Mouse (Mus musculus): ENCODE results near the gene Smco1. TPM values are rescaled to one million over a fixed set of nuclear protein-coding genes. Genes with fewer than 3 reads are reported as not detected.
"Not testable (repeated sequence)": the region's sequence is repeated elsewhere in the genome, so short reads cannot be mapped to it uniquely, and the experiment has no call there.

The Smco1 gene
- total and polyA plus RNA-seq, 2 experiments, result not detected

GRCm38 (mm10) chr16:32239428-32240312, 31.6 kb upstream of the Smco1 start:
- no peak for TF ChIP-seq POLR2A (IDR thresholded peaks at IDR 0.05; ENCODE audit: extremely low read depth, insufficient read depth, low read length)
- TF ChIP-seq CTCF (IDR thresholded peaks at IDR 0.05; ENCODE audit: low read depth, low read length), result no peak
- Histone ChIP-seq H3K79me2 (ENCODE audit: control insufficient read depth, insufficient read depth, low read length) (peaks cover 5% of the 10 kb centered on the region; the same call in 1 of the 2 replicates), H3K4me1 (ENCODE audit: control insufficient read depth, insufficient read depth, low read length) (no peaks in the 10 kb centered on the region), H3K9ac (ENCODE audit: low read depth, low read length) (no peak overlapping the region), H3K4me3 (ENCODE audit: insufficient read depth, low read depth, low read length) (no peak overlapping the region), H3K36me3 (ENCODE audit: control insufficient read depth, insufficient read depth, low read length) (peaks cover 6% of the 10 kb centered on the region), H3K27ac (replicated peaks; ENCODE audit: insufficient read depth, low read depth, low read length) (no peak overlapping the region), H3K27me3 (ENCODE audit: control insufficient read depth, insufficient read depth, low read length) (no peaks in the 10 kb centered on the region)
- DNase-seq (ENCODE audit: extremely low read depth, low read depth, low spot score), result peak; percentile 4
- 92% methylated on average over 2 of the region's 2 CpGs for WGBS

DNA sequence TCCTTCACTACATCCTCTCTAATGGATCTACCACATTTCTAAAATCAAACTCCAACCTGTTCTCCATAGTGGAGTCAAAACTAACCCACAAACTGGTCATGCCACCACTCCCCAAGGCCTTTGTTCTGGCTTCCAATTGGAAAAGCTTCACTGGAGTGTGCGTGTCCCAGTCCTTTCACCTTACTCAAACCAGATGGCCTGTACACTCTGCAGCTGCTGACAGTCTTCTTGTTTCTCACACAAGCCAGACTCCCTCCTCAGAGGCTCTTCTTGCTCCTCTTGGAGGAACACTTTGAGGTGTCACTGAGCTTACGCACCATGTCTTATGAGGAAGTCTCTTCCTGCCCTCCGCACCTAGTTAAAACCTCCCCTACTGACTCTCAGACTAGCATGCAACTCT, 27.4 kb upstream of the Smco1 start:
- Histone ChIP-seq H3K9ac (ENCODE audit: low read depth, low read length) (no peak overlapping the region), H3K27ac (replicated peaks; ENCODE audit: insufficient read depth, low read depth, low read length) (no peak overlapping the region), H3K36me3 (ENCODE audit: control insufficient read depth, insufficient read depth, low read length) (no peaks in the 10 kb centered on the region), H3K79me2 (ENCODE audit: control insufficient read depth, insufficient read depth, low read length) (peaks cover 8% of the 10 kb centered on the region; the same call in 1 of the 2 replicates), H3K4me3 (ENCODE audit: insufficient read depth, low read depth, low read length) (no peak overlapping the region), H3K27me3 (ENCODE audit: control insufficient read depth, insufficient read depth, low read length) (no peaks in the 10 kb centered on the region), H3K4me1 (ENCODE audit: control insufficient read depth, insufficient read depth, low read length) (peaks cover 9% of the 10 kb centered on the region)
- 91% methylated on average over 3 of the region's 3 CpGs for WGBS
- TF ChIP-seq POLR2A (IDR thresholded peaks at IDR 0.05; ENCODE audit: extremely low read depth, insufficient read depth, low read length) (no peak), CTCF (IDR thresholded peaks at IDR 0.05; ENCODE audit: low read depth, low read length) (no peak)
- DNase-seq (ENCODE audit: extremely low read depth, low read depth, low spot score), result no peak

DNA sequence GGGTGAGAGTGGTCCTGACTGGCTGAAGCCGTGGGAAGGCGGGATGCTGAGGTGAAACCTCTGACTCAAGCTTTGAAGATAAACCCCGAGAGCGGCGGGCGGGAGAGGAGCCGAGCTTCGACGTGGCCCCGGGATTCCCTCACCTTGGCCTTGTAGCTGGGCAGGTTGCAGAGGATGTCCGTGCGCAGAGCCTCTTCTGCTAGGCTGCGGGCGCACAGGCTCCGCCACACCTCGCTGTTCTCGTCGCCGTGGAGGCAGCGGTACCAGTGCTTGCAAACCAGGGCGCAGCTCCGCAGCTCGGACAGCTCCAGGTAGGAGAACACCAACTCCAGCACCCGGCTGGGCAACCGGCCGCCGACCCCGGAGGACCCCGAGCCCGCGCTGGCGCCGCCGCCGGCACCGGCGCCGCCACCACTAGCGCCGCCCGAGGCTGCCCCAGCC, 24.9 kb upstream of the Smco1 start:
- H3K4me1 ChIP-seq (ENCODE audit: control insufficient read depth, insufficient read depth, low read length), result peaks cover 9% of the 10 kb centered on the region
- H3K9ac ChIP-seq (ENCODE audit: low read depth, low read length), result peak overlapping the region; percentile 79
- peak overlapping the region; percentile 22 for H3K27ac ChIP-seq (replicated peaks; ENCODE audit: insufficient read depth, low read depth, low read length)
- TF ChIP-seq CTCF (IDR thresholded peaks at IDR 0.05; ENCODE audit: low read depth, low read length) (no peak), POLR2A (IDR thresholded peaks at IDR 0.05; ENCODE audit: extremely low read depth, insufficient read depth, low read length) (no peak)
- peak overlapping the region; percentile 85 for H3K4me3 ChIP-seq (ENCODE audit: insufficient read depth, low read depth, low read length)
- H3K36me3 ChIP-seq (ENCODE audit: control insufficient read depth, insufficient read depth, low read length), result no peaks in the 10 kb centered on the region
- DNase-seq (ENCODE audit: extremely low read depth, low read depth, low spot score), result peak; percentile 29
- WGBS, result under 1% methylated on average over 32 of the region's 41 CpGs
- no peaks in the 10 kb centered on the region for H3K27me3 ChIP-seq (ENCODE audit: control insufficient read depth, insufficient read depth, low read length)
- H3K79me2 ChIP-seq (ENCODE audit: control insufficient read depth, insufficient read depth, low read length), result peaks cover 8% of the 10 kb centered on the region; the same call in 1 of the 2 replicates

DNA sequence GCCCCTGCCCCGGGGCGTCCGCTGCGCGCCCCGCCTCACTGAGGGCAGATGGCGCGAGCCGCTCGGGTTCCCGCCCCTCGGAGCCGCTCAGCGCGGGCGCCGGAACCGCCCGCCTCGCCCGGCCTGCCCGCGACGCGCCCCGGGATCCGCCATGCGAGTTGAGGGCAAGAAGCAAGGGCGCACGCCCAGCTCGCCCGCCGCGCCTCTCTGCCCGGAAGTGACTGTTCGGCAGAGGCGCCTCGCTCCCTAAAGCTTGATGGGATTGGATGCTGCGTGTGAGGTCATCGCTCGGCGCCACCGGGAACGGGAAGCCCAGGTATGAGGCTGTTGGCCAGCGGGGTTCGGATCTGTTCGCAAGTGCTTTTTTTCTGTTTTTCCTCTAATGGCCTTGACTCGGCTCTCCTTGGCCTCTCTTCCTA, 24.3 kb upstream of the Smco1 start, which contains the start of the genes Fbxo45 and Wdr53:
Gene Fbxo45, minus strand, starts transcription at position 207 of the 419 bp plus-strand sequence.
Gene Wdr53, plus strand, starts transcription at position 276 of the 419 bp plus-strand sequence.
- H3K36me3 ChIP-seq (ENCODE audit: control insufficient read depth, insufficient read depth, low read length), result no peaks in the 10 kb centered on the region
- peaks cover 9% of the 10 kb centered on the region for H3K4me1 ChIP-seq (ENCODE audit: control insufficient read depth, insufficient read depth, low read length)
- peaks cover 8% of the 10 kb centered on the region; the same call in 1 of the 2 replicates for H3K79me2 ChIP-seq (ENCODE audit: control insufficient read depth, insufficient read depth, low read length)
- WGBS, result under 1% methylated on average over 45 of the region's 48 CpGs
- peak within 1 kb of the TSS; percentile 85 for H3K4me3 ChIP-seq (ENCODE audit: insufficient read depth, low read depth, low read length)
- peak; percentile 91 for DNase-seq (ENCODE audit: extremely low read depth, low read depth, low spot score)
- H3K27ac ChIP-seq (replicated peaks; ENCODE audit: insufficient read depth, low read depth, low read length), result peak within 1 kb of the TSS; percentile 82
- TF ChIP-seq POLR2A (IDR thresholded peaks at IDR 0.05; ENCODE audit: extremely low read depth, insufficient read depth, low read length) (peak; percentile 52; the same call in 1 of the 2 replicates), CTCF (IDR thresholded peaks at IDR 0.05; ENCODE audit: low read depth, low read length) (no peak)
- H3K9ac ChIP-seq (ENCODE audit: low read depth, low read length), result peak within 1 kb of the TSS; percentile 86
- H3K27me3 ChIP-seq (ENCODE audit: control insufficient read depth, insufficient read depth, low read length), result no peaks in the 10 kb centered on the region

DNA sequence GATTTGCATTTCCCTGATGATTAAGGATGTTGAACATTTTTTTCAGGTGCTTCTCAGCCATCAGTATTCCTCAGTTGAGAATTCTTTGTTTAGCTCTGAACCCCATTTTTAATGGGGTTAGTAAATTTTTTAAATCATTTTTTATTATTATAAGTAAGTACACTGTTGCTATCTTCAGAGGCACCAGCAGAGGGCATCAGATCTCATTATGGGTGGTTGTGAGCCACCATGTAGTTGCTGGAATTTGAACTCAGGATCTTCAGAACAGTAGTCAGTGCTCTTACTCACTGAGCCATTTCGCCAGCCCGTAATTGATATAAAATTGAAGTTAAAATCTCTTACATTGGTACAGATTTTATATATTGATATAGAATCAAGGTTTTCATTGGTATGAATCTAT, 7.0 kb upstream of the Smco1 start:
- H3K9ac ChIP-seq (ENCODE audit: low read depth, low read length); H3K36me3 ChIP-seq (ENCODE audit: control insufficient read depth, insufficient read depth, low read length); H3K27ac ChIP-seq (replicated peaks; ENCODE audit: insufficient read depth, low read depth, low read length); H3K27me3 ChIP-seq (ENCODE audit: control insufficient read depth, insufficient read depth, low read length); H3K79me2 ChIP-seq (ENCODE audit: control insufficient read depth, insufficient read depth, low read length); H3K4me1 ChIP-seq (ENCODE audit: control insufficient read depth, insufficient read depth, low read length); H3K4me3 ChIP-seq (ENCODE audit: insufficient read depth, low read depth, low read length): not testable (repeated sequence)
- 82% methylated on average over 2 of the region's 2 CpGs for WGBS
- peak; percentile 30 for DNase-seq (ENCODE audit: extremely low read depth, low read depth, low spot score)

- H3K4me3 ChIP-seq (ENCODE audit: insufficient read depth, low read depth, low read length), result no peak overlapping the region
- WGBS, result 66% methylated on average over 9 of the region's 9 CpGs
- H3K27me3 ChIP-seq (ENCODE audit: control insufficient read depth, insufficient read depth, low read length), result no peaks in the 10 kb centered on the region
- no peak for DNase-seq (ENCODE audit: extremely low read depth, low read depth, low spot score)
- no peaks in the 10 kb centered on the region; the same call in 1 of the 2 replicates for H3K79me2 ChIP-seq (ENCODE audit: control insufficient read depth, insufficient read depth, low read length)
- peaks cover 2% of the 10 kb centered on the region for H3K4me1 ChIP-seq (ENCODE audit: control insufficient read depth, insufficient read depth, low read length)
- no peaks in the 10 kb centered on the region for H3K36me3 ChIP-seq (ENCODE audit: control insufficient read depth, insufficient read depth, low read length)
- no peak overlapping the region for H3K9ac ChIP-seq (ENCODE audit: low read depth, low read length)
- H3K27ac ChIP-seq (replicated peaks; ENCODE audit: insufficient read depth, low read depth, low read length), result no peak overlapping the region
- TF ChIP-seq POLR2A (IDR thresholded peaks at IDR 0.05; ENCODE audit: extremely low read depth, insufficient read depth, low read length) (no peak), CTCF (IDR thresholded peaks at IDR 0.05; ENCODE audit: low read depth, low read length) (peak; percentile 71)
These were observed 2.1 kb downstream of the Smco1 start for GRCm38 (mm10) chr16:32273338-32273737.

Measured in liver, adult 2 months (tissue).